Mouse (Mus musculus): Measurements from ENCODE around the gene Rad54l.

DNA sequence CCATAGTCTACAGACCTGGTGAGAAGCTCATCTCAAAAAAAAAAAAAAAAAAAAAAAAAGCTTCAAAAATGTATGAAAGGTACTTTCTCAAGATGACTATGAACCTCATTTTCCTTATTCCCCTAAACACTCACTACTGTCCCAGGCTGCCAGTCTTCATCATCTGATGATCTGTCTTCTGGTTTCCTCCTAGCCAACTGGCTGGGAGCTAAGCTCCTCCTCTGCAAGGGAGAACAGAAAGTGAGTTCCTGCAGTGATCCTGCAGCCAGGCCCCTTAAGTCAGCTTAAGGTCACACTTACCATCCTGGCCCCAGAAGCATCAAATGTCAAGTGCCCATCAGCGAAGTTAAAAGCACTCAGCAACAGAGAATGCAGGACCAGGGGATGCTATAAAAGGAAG, 728 bp downstream of the Rad54l start:
- TF ChIP-seq CTCF (IDR thresholded peaks at IDR 0.05; ENCODE audit: borderline replicate concordance, insufficient read depth, low read depth, low read length) (no peak), POLR2A (IDR thresholded peaks at IDR 0.05; ENCODE audit: borderline replicate concordance, insufficient read depth, low read length) (no peak)

All from cerebellum, adult 2 months (tissue).